Mouse (Mus musculus) CD4-positive helper T cell, adult 2 months (primary cell): ENCODE measurements around the gene Fam76a.

Experiments used
- DNase-seq: peaks from one replicate; pipeline ENCODE4 v3.0.0-alpha.2; 2012; ENCODE audit warnings: low read depth, missing footprints, low spot score

Gene Fam76a

GRCm38 (mm10) chr4:132894402-132894801 is 28.0 kb downstream of the Fam76a start:
- no peak for DNase-seq

- no peak for DNase-seq
These were observed 37.4 kb downstream of the Fam76a start for GRCm38 (mm10) chr4:132884844-132885374.

GRCm38 (mm10) chr4:132884064-132884843 is 38.1 kb downstream of the Fam76a start, which contains the start of gene Stx12:
Stx12 (minus strand) TSS chr4:132884509.
- DNase-seq: peak; percentile 87

GRCm38 (mm10) chr4:132883561-132884063 is 38.7 kb downstream of the Fam76a start:
- peak; percentile 41 for DNase-seq

- DNase-seq: no peak
These were observed 47.8 kb downstream of the Fam76a start for GRCm38 (mm10) chr4:132874363-132875097.

GRCm38 (mm10) chr4:132873481-132874362 is 48.6 kb downstream of the Fam76a start:
- no peak for DNase-seq

GRCm38 (mm10) chr4:132871116-132871515 is 51.2 kb downstream of the Fam76a start:
- no peak for DNase-seq

GRCm38 (mm10) chr4:132864856-132865255 is 57.5 kb downstream of the Fam76a start:
- no peak for DNase-seq

- DNase-seq: no peak
These were observed 59.3 kb downstream of the Fam76a start for GRCm38 (mm10) chr4:132863012-132863411.

- no peak for DNase-seq
These were observed 61.5 kb downstream of the Fam76a start for GRCm38 (mm10) chr4:132860880-132861279.
